Mouse (Mus musculus): ENCODE measurements around the gene Akap13.

The Akap13 gene

DNA sequence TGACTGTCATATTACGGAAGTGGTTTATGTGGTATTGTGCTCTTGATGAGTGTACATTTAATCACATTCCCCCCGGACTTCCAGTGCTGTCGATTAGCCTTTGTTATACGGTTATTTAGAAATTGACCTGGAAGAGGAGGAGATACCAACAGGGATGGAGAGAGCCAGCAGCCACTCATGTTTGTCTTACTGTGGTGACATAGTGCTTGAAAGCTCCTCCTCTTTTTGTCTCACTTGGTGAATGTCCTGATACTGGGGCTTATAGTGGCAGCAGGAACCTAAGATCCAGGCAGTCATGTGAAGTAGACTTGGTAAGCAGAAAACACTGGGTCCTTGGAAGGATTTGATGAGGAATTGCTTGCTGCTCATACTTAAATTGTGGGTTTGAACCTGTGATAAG, 44.8 kb downstream of the Akap13 start:
- POLR2A ChIA-PET, result interaction anchor here in 1 of 4 experiments (0.7 to 0.9 kb wide), 2 partner anchors 21 to 100 kb away, joined by 3 read pairs; no protein-coding TSS in a partner anchor
- CTCF ChIA-PET, result no interaction called here

DNA sequence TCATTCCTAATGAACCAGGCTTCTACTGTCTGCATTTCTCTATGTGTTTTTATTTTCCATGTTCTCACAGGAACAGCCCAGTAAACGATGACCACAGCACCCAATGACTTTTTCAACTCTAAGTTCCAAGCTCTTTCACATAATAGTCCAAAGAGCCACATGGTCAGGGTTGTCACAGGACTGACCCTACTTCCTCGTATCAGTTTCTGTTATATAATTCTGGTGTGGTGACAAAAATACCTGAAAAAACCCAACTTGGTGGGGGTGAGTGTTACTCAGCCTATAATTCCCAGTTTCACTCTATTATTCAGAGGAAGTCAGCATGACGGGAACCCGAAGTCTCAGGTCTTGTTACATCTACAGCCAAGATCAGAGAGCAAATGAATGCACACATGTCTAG, 45.5 kb downstream of the Akap13 start:
- CTCF ChIA-PET, result no interaction called here
- POLR2A ChIA-PET, result interaction anchor here in 1 of 4 experiments (0.9 kb wide), 1 partner anchor 21 kb away, joined by 3 read pairs; no protein-coding TSS in a partner anchor

DNA sequence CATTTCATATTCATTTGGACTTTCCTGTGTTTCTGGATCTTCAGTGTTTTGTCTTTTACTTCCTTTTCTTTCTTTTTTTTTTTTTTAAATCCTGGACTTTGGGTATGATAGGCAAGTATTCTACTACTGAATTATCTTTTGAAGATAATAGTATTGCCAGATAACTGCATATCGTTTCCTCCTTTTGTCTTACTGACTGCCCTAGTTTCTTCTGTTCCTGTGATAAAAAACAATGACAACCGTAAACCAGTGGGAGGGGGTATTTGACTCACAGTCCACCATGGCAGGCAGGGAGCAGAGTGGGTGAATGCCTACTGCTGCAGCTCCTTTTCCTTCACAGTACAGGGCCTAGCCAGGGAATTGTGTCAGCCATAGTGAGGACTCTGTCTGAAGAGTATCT, 49.2 kb downstream of the Akap13 start:
- ChIA-PET CTCF (no interaction called here), POLR2A (no interaction called here)

DNA sequence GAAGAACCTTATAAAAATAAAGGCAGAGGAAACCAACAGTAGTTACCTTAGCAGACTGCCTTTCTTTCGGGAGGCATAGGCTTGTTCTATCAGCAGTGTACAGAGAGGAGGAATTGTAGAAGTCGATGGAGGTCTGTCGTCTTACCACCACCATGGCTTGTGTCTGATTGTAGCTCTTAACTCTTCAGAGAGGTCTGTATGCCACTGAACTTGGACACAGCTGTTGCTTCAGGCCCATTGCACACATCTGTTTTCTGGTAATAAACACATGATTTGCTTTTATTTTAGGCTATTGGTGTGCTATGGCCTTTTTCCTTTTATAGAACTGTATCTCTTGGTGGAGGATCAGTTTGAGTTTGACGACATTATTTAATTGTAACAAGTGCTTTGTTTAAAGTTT, 51.3 kb downstream of the Akap13 start:
- CTCF ChIA-PET, result no interaction called here
- POLR2A ChIA-PET, result no interaction called here

DNA sequence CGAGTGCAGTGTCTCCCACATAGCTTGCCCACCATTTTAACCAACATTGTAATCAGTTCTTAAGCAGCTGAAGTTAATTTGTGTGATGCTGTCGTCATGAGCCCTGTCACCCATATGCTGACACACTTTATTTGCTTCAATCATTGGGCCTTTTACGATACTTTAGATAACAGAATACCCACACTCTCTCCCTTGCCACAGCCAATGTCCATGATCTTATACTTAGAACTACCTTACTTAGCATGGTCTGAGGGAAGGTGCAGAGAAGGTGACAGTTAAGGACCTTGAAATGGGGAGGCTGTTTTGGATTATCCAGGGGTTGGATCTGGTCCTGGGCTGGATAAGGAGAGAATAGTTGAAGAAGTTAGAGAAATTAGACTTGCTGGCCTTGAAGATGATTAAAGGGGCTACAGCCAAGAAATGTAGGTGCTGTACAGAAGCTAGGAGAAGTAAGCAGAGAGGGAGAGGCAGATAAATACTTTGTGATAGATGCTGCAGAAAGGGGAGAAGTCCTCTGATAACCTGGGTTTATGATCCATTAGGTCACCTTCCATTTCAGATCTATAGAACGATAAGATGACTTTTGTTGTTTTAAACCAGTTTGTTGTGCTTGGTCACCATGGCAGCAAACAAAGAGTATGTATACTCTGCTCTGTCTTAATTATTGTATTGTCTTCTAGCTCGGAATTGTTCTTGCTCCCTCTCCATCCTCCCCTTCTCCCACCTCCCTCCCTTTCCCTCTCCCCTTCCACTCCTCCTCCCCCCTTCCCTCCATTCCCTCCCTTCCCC, 53.9 kb downstream of the Akap13 start:
- ChIA-PET CTCF (interaction anchor here in 1 of 4 experiments (0.6 kb wide), 1 partner anchor 54 kb away, joined by 3 read pairs; no protein-coding TSS in a partner anchor), POLR2A (no interaction called here)

DNA sequence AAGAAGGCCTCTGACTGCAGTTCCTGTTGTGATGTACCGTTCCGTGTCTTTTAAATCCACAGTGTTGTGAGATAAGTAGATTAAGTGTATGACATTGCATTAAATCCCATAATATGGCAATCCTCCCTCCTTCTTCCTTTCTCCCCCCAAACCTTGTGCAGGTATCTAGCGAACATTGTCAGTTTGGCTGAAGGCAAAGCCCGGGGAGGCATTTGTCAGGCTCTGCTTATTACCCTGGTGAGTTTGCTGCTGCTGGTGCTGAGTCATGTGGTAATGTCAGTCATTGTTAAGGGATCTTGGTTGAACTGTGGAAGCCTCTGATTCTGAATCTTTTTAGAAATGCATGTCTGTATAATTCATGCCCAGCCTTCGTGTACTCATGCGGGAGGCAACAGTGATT, 60.1 kb downstream of the Akap13 start:
- ChIA-PET CTCF (no interaction called here), POLR2A (interaction anchor here in 1 of 4 experiments (0.8 kb wide), 1 partner anchor 60 kb away, joined by 3 read pairs; the partner anchor contains the start of gene Akap13)

DNA sequence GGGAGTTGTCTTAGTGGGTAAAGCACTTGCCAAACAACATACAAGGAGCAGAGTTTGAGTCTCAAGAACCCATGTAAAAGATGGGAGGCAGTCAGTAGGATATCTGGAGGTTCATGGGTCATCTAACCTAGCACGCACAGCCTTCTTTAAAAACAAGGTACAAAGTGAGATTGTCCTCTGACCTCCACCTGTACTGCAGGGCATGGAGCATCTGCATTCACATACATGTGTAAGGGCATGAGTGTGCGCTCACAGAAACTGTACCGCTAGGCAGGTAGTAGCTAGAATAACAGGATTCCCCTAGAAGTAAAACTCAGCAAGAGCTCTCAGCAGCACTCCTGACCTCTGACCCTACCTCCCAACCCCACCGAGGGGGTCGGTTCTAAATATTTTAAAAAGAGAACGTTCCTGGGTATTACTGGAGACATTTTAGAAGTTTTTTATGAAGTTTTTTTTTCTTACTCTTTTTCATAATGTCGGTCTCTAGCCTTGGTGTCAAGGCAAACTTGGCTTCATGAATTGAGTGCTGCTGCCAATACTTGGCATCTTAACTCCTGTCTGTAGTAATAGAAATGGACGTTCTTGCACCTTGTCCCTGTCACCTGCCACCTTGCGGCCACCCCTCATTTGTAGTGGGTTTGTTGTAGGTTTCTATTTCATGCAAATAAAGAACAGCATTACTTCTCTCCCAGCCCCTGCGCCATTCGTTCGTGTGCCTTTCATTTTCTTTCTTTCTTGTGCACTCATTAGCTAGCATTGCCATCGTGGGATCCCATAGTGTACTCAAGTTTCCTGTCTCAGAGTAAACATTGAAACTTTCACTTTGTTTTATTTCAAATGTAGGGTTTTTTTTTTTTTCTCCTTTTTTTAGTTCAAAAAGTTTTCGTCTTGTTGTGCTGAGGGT, 61.6 kb downstream of the Akap13 start:
- ChIA-PET CTCF (interaction anchor here in 1 of 4 experiments (0.6 kb wide), 2 partner anchors 39 to 382 kb away, joined by 3 to 6 read pairs; no protein-coding TSS in a partner anchor), POLR2A (interaction anchor here in 1 of 4 experiments (0.6 kb wide), 1 partner anchor 721 kb away, joined by 4 read pairs; no protein-coding TSS in a partner anchor)

DNA sequence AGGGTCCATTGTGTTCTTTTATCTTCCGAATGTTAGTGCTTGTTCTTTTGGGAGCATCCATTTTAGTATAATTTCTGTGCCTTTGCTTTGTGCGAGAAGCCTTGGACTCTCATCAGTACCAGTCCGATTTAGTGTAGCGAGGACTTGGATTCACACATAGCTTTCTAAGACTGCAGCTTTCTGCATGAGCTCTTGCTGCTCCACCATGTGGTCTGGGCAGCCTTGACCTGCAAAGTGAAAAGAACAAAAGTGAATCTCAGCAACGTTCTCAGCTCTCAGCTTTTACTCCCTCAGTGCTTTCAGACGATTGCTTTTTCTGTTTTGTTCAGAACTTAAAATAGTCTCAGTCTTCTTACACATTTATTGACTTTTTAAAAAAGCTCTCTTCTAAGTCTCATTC, 65.2 kb downstream of the Akap13 start:
- ChIA-PET CTCF (no interaction called here), POLR2A (interaction anchor here in 1 of 4 experiments (0.9 to 1.1 kb wide), 2 partner anchors 9 to 65 kb away, joined by 3 to 5 read pairs; partner anchors contain the start of gene Akap13)

DNA sequence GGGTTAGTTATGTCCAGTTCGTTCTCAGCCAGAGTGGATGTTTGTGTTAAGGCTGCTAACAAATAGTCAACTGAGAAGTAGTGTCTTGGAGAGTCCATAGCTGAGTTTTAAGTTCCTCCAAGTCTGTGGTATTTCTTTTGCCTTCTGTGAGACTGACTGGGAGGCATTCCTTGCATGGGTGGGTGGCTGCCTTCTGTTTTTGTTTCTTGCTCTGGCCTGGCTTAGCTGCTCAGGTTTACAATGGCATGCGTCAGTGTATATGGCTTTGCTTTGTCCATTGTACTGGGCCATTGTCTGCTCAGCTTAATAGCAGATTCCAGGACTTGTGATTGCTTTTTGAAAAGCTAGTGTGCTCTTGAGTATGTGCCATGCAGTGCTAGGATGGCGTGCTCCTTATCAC, 65.9 kb downstream of the Akap13 start:
- POLR2A ChIA-PET, result interaction anchor here in 2 of 4 experiments (0.8 to 1.1 kb wide), 4 partner anchors 8 to 66 kb away, joined by 3 to 5 read pairs (median 3); partner anchors contain the start of gene Akap13 (in 1 of the 2)
- CTCF ChIA-PET, result no interaction called here

DNA sequence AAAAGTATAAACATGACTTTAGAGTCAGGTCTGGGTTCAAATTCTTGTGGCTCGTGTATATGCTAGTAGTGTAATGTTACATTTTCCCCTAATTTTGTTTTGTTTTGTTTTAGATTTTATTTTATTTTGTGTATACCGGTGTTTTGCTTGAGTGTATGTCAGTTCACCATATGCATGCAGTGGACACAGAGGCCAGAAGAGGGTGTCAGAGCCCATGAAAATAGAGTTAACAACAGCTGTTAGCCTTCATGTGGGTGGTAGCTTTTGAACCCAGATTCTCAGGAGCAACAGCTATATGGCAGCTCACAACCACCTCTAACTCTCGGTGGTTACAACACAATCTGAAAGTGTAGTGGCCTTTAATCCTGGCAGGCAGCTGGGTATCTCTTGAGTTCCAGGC, 66.9 kb downstream of the Akap13 start:
- ChIA-PET CTCF (no interaction called here), POLR2A (no interaction called here)

DNA sequence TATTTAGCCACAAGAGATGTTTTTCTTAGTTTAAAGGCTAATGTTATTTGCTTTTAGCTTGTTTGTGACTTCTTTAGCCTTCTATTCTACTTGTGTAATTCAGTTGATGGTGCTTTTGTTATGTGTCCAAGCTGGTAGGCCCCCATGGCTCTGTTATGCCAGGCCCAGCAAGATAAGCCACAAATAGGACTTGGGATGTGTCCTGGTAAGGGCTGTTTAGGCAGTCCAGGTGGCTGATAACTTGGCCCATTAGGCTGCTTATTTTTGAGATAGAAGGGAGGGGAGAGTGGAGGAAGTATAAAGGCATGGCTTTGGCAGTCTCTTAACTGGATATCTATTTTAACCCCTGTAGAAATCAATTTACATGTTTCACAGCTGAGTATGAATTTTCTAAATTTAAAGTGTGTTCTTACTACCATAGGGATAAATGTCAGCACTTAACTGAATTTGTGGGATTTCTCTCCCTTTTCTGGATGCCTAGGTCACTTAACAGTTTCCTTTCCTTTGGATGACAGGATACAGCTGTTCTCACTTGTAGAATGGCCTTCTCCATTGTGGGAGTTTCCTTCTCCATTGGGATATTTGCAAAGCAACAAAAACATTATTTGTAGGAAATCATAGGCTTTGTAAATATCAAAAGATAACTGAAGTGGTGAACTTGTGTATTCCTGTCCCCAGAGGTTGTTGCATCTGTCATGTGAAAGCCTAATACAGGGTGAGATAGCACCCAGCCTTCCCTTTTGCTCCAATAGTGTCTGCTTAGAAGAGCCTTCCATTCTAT, 69.6 kb downstream of the Akap13 start:
- POLR2A ChIA-PET, result no interaction called here
- CTCF ChIA-PET, result no interaction called here

DNA sequence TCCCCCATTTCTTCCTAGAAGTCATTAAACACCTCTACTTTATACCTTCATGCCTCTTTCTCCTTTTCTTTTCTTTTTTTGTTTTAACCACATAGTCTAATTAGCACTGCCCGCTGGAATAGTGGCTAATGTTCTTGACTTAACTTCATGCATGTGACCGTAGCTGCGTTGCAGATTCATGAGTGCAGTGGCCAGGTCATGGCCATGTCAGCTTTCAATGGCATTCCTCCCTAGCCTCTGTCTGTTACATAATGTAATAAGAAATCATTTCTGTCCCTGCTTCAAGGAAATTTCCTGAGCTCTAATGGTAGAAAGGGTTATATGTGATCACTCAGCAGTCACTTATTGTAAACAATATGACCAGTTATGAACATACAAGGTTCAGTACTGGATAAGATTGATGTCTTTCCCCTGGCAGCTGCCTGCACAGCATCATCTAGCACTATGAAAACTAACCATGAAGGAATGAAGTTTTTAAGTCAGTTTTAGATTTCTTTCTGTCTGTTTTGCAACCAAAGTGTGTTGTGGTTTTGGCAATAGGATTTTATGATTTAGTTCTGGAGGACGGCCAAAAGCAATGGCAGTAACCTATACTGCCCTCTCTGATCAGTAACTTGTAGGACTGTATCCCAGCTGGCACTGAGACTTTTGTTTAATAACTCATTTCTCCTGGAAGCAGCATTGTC, 70.5 kb downstream of the Akap13 start:
- POLR2A ChIA-PET, result no interaction called here
- CTCF ChIA-PET, result no interaction called here

DNA sequence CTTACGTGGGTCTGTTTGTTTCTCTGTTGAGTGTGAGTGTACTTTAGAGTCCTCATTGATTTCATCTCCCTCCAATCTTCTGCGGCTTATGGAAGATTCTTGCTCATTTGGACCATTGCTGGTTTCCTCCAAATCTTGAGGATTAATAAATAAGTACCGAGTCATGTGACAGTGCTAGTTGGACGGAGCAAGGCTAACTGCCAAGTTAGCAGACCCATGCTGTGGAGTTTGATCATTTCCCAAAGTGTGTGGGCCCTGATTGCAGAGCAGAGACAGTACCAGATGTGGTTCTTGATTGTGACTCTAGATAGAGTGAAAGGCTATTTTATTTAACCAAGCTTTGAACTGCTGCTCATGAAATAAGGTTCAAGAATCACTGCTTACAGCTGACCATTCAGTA, 73.4 kb downstream of the Akap13 start:
- CTCF ChIA-PET, result no interaction called here

DNA sequence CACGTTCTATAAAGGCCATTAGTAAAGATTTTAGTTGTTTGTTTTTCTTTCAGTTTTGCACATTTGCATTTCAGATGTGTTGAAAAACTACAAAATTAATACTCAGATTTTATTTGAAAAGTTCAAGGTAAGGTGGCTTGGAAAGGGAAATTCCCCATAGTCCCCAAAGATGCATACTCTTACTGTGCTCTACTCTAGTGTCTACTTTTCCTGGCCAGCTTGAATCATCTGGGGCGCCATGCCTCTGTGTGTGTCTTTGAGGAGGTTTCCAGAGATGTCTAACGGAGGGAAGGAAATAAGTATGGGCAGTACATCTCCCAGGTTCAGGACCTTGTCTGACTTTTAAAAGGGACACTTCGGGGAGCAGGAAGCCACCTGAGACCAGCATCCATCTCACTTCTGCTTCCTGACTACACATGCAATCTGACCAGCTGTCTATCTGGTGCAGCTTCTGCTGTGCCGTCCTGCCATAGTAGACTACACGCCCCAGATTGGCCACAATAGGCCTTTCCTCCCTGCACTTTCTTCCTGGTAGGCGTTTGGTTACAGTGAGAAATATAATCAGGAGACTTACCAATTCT, 74.6 kb downstream of the Akap13 start:
- CTCF ChIA-PET, result no interaction called here
- POLR2A ChIA-PET, result interaction anchor here in 2 of 4 experiments (0.5 to 1.4 kb wide), 3 partner anchors 9 to 272 kb away, joined by 3 read pairs; no protein-coding TSS in a partner anchor

More for the DNA sequence above, 73.4 kb downstream of the Akap13 start:
- POLR2A ChIA-PET, result interaction anchor here in 1 of 4 experiments (1.4 kb wide), 1 partner anchor 8 kb away, joined by 3 read pairs; no protein-coding TSS in a partner anchor

DNA sequence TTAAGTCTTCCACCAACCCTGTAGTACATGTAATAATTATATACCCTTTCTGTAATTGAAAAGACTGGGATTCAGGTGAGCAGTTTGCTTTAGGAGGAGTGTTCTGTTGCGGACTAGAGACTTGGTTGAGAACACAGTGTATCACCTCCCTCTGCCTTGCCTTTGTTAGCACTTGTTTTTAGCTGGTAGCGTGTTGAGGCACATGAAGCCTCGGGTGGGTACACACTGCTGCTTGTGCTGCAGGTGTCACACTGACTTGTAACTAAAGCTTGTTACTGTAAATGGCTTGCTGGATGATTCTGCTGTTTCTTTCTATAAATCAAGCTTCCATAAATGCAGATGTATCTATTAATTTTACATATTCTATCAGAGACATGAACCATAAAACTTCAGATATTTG, 75.3 kb downstream of the Akap13 start:
- CTCF ChIA-PET, result no interaction called here
- POLR2A ChIA-PET, result interaction anchor here in 1 of 4 experiments (0.6 to 0.8 kb wide), 2 partner anchors 34 to 271 kb away, joined by 3 read pairs; no protein-coding TSS in a partner anchor

DNA sequence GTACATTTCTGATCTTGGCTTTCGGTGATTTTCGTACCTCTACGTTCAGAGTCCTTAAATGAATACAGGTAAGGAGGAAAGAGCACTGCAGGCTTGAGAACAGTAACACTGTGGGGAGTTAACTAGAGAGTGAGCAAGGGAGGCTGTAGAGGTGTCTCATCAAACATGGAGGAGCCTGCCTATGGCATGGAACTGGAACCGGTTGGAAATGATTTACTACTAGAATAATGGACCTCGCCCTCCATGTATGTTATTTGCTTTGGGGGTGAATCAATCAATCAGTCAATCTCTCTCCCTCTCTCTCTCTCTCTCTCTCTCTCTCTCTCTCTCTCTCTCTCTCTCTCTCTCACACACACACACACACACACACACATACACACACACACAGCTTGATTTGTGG, 77.7 kb downstream of the Akap13 start:
- CTCF ChIA-PET, result interaction anchor here in 1 of 4 experiments (0.6 kb wide), 1 partner anchor 405 kb away, joined by 3 read pairs; no protein-coding TSS in a partner anchor
- POLR2A ChIA-PET, result no interaction called here

DNA sequence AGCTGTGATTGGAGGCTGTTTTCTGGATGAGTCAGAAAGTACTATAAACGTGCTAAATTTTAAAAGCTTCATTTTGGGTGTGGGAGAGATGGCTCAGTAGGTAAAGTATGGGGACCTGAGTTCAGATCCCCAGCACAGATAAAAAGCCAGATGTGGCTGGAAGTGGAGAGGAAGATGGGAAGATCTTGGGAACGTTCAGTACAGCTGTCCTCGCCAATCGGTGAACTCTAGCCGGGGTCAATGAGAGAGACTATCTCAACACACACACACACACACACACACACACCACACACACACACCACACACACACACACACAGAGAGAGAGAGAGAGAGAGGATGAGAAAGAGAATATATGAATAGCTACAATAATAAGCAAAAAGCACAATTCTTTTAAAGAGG, 81.0 kb downstream of the Akap13 start:
- ChIA-PET POLR2A (interaction anchor here in 1 of 4 experiments (0.6 kb wide), 1 partner anchor 964 kb away, joined by 3 read pairs; no protein-coding TSS in a partner anchor), CTCF (no interaction called here)

DNA sequence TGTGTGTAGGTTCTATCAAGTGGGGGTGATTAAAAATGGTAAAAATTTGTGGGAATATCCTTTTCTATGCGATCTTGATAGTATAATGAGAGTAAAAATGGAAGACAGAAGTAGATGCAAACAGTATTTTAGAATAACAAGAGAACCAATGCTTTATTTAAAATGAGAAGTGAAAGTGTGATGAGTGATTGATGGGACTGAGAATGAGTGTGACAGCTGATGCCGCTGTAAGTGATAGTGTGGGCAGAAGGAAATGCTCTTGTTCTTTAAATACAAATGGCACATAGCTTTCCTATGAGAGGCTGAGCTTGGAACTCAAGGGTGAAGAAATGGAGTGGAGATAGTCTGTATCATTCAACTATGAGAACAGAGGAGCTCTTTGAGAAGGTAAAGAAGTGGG, 82.2 kb downstream of the Akap13 start:
- POLR2A ChIA-PET, result no interaction called here
- CTCF ChIA-PET, result no interaction called here
